Mouse (Mus musculus): ENCODE data around the gene St3gal4.

GRCm38 (mm10) chr9:35058596-35059354 lies 60.3 kb downstream of the St3gal4 start:
- no peak for TF ChIP-seq MAX (IDR thresholded peaks at IDR 0.05; ENCODE audit: low read length)
- no peak for TF ChIP-seq EP300 (IDR thresholded peaks at IDR 0.05; ENCODE audit: low read depth in 1 of 2, low read length in 2 of 2)
- TF ChIP-seq MXI1 (IDR thresholded peaks at IDR 0.05; ENCODE audit: low read depth, low read length) = no peak
- no peak for TF ChIP-seq CTCF (IDR thresholded peaks at IDR 0.05 in 2 of 3, conservative IDR thresholded peaks at IDR 0.05 in 1 of 3; ENCODE audit: control insufficient read depth in 1 of 3, insufficient read depth in 1 of 3, low read depth in 2 of 3, low read length in 3 of 3, poor library complexity in 1 of 3, severe bottlenecking in 1 of 3)
- no peak for TF ChIP-seq MAFK (IDR thresholded peaks at IDR 0.05; ENCODE audit: borderline replicate concordance, low read depth, low read length)
- no peak for TF ChIP-seq ZNF384 (IDR thresholded peaks at IDR 0.05; ENCODE audit: low read depth, low read length)
- TF ChIP-seq TAL1 (IDR thresholded peaks at IDR 0.05; ENCODE audit: low read length) = no peak
- TF ChIP-seq POLR2A (IDR thresholded peaks at IDR 0.05; ENCODE audit: control insufficient read depth in 1 of 2, insufficient read depth in 1 of 2, low read depth in 1 of 2, low read length in 2 of 2, poor library complexity in 1 of 2) = no peak
- TF ChIP-seq ELF1 (IDR thresholded peaks at IDR 0.05; ENCODE audit: low read depth, low read length) = no peak
- TF ChIP-seq CHD1 (IDR thresholded peaks at IDR 0.05; ENCODE audit: low read depth, low read length) = no peak

Measured in MEL (cell line).